Mouse (Mus musculus) limb, embryonic 14.5 days (tissue): ENCODE measurements around the gene Bcap29. TPM values are rescaled to one million over a fixed set of nuclear protein-coding genes. Genes with fewer than 3 reads are reported as not detected.
"Not testable (repeated sequence)": the region's sequence is repeated elsewhere in the genome, so short reads cannot be mapped to it uniquely, and the experiment has no call there.

Source experiments
- ATAC-seq: fragments of 200-750 bp; cut with Nextera tagmentation; 2 replicates; pipeline ENCODE4 v1.8.0; 2017; ENCODE audit warnings: low read depth, moderate number of reproducible peaks, moderate TSS enrichment; ENCODE audit not compliant: low FRiP score
- DNase-seq: peaks from one replicate; pipeline ENCODE4 v3.0.0-alpha.2; 2015; ENCODE audit warnings: low spot score
- H3K27ac ChIP-seq: fragments of 300-500 bp; sonication (generic); replicated peaks from 2 replicates; pipeline ENCODE4 v1.5.1; 2014; ENCODE audit warnings: low read depth, mild to moderate bottlenecking, low read length, moderate library complexity, mixed read lengths
- H3K27me3 ChIP-seq: fragments of 300-500 bp; sonication (generic); 2 replicates; pipeline ENCODE4 v1.6.1; 2014; ENCODE audit warnings: low read length, mixed read lengths; ENCODE audit not compliant: control insufficient read depth, insufficient read depth
- H3K36me3 ChIP-seq: fragments of 300-500 bp; sonication (generic); 2 replicates; pipeline ENCODE4 v1.6.1; 2014; ENCODE audit warnings: mild to moderate bottlenecking, low read length, moderate library complexity, mixed read lengths; ENCODE audit not compliant: control insufficient read depth, insufficient read depth
- H3K4me1 ChIP-seq: fragments of 300-500 bp; sonication (generic); 2 replicates; pipeline ENCODE4 v1.6.1; 2014; ENCODE audit warnings: antibody characterized with exemption, low read length, mixed read lengths; ENCODE audit not compliant: control insufficient read depth, insufficient read depth
- H3K4me2 ChIP-seq: fragments of 300-500 bp; sonication (generic); replicated peaks from 2 replicates; pipeline ENCODE4 v1.6.1; 2014; ENCODE audit warnings: low read depth, mild to moderate bottlenecking, low read length, moderate library complexity; ENCODE audit not compliant: severe bottlenecking
- H3K4me3 ChIP-seq: fragments of 300-500 bp; sonication (generic); replicated peaks from 2 replicates; pipeline ENCODE4 v1.5.1; 2014; ENCODE audit warnings: low read length
- H3K9ac ChIP-seq: fragments of 300-500 bp; sonication (generic); 2 replicates; pipeline ENCODE4 v1.6.1; 2014; ENCODE audit warnings: mild to moderate bottlenecking, low read depth, low read length, moderate library complexity; ENCODE audit not compliant: severe bottlenecking
- H3K9me3 ChIP-seq: fragments of 300-500 bp; sonication (generic); 2 replicates; pipeline ENCODE4 v1.6.1; 2016; ENCODE audit warnings: low read length; ENCODE audit not compliant: control insufficient read depth
- POLR2A ChIP-seq: fragments of 200-500 bp; IDR thresholded peaks from 2 replicates; pipeline ENCODE4 v1.8.0; 2012; ENCODE audit warnings: inconsistent platforms, mild to moderate bottlenecking, moderate library complexity, borderline replicate concordance; ENCODE audit not compliant: insufficient read depth, insufficient read length; ENCODE audit errors: extremely low read depth
- whole genome bisulfite sequencing: fragments of 180-500 bp; shearing (Covaris S2); extraction: QIAGEN DNeasy Blood & Tissue Kit; methylation state at CpG from one replicate; pipeline ENCODE4 v1.1.7; 2014; 5-methylcytosine and 5-hydroxymethylcytosine counted together
- polyA plus RNA-seq, 2 experiments: library from polyadenylated mRNA; depleted of rRNA in 1 of 2; stranded (reverse) in 1 of 2; unstranded in 1 of 2; fragments of >200 nt; fragmentation: Nextera tagmentation in 1 of 2; extraction: Ambion mirVana in 1 of 2; gene quantifications; 2 replicates each; pipeline versions ENCODE4 v1.2.1 to v1.2.3; 2012 to 2014

The Bcap29 gene
- polyA plus RNA-seq, 2 experiments: 13.5 to 34.0 TPM

DNA sequence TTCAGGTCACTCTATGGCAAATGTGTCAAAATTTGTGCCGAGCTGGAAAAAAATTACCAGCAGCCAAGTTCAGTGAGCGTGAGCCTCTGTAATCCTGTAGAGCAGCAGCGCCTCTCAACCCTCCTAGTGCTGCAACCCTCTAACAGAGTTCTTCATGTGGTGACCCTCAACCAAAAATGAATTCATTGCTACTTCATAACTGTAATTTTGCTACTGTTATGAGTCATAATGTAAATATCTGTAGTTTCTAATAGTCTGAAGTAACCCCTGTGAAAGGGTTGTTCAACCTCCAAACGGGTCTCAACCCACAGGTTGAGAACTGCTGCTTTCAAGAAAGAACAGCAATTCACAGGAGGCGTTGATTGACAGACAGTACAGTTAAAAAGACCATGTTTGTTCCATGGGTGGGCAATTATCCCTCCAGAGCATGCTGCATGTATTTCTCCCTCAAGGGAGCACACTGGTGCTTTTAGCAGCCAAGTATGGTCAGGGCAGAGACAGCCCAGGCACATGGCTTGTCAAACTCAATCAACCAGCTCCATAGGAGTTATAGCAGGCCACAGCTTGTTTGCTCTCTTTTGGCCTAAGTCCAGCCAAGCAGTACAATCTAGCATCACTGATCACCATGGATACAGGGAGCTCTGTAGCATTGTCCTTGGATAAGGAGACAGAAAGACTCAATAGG lies 53.7 kb downstream of the Bcap29 start:
- no peaks in the 10 kb centered on the region for H3K9me3 ChIP-seq

DNA sequence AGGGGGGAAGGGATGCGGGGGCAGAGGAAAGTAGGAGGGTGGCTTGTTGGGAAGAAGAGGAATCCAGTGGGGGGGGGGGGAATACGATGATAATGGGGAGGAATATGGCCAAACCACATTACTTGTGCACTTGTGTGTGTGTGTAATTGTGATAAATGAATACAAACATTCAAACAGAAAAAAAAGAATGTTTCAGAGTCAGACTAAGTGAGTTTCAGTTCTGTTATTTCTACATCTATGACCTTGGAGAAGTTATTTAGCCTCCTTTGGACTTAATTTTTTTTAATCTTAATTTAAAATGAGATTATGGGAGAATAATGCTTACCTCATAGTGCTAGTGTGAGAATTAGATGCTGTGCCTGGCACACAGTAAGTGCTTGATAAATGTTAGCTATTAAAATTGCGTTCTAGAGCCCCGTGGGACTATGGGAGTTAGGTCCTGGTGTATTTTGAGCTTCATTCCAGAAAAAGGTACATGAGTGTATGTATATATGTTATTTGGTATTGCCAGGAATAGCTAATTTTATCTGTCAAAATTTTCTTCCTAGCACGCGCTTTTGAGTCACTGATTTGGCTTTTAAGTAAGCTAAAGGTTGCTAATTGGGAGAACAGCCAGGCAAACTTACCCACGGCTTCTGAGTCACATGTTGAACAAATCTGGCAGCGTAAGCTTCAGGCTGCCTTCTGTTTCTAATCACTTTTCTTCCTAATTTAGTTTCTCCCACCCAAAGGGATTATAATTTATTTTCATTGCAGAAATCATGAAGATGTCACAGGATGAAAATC lies 55.6 kb downstream of the Bcap29 start:
- Histone ChIP-seq H3K27ac (no peak overlapping the region), H3K36me3 (no peaks in the 10 kb centered on the region), H3K27me3 (no peaks in the 10 kb centered on the region), H3K9ac (no peak overlapping the region), H3K9me3 (no peaks in the 10 kb centered on the region), H3K4me1 (no peaks in the 10 kb centered on the region), H3K4me3 (no peak overlapping the region), H3K4me2 (no peak overlapping the region)
- ATAC-seq (no peak), DNase-seq (no peak)
- WGBS: 52% methylated on average over 8 of the region's 8 CpGs
- no peak for TF ChIP-seq POLR2A

More for the DNA sequence above, 53.7 kb downstream of the Bcap29 start:
- H3K4me2 ChIP-seq: no peak overlapping the region
- peak; percentile 44 for DNase-seq
- peak; percentile 44; the same call in 1 of the 2 replicates for ATAC-seq
- no peak overlapping the region for H3K4me3 ChIP-seq
- no peaks in the 10 kb centered on the region for H3K27me3 ChIP-seq
- H3K9ac ChIP-seq: no peak overlapping the region
- H3K27ac ChIP-seq: no peak overlapping the region
- H3K4me1 ChIP-seq: no peaks in the 10 kb centered on the region
- no peak for TF ChIP-seq POLR2A
- WGBS: 72% methylated on average over 5 of the region's 5 CpGs
- no peaks in the 10 kb centered on the region for H3K36me3 ChIP-seq

DNA sequence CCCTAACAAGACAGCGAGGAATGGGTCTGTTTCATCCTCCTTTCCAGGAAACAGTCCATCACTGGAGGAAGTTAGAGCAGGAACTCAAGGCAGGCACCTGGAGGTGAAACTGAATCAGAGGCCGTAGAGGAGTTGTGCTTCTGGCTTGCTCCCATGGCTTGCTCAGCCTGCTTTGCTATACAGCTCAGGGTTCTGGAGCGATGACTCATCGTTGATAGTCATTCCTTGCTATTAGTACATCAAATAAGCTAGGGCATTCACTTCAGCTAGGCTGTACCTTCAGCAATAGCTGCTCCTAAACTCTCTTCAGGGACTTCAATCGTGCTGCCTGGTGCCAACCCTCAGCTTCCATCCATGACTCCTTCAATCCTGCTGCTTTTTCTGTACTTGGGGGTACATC lies 60.0 kb downstream of the Bcap29 start:
- 85% methylated on average over 5 of the region's 5 CpGs for WGBS
- H3K4me2 ChIP-seq: no peak overlapping the region
- H3K27me3 ChIP-seq: no peaks in the 10 kb centered on the region
- DNase-seq: no peak
- no peak overlapping the region for H3K27ac ChIP-seq
- no peaks in the 10 kb centered on the region for H3K4me1 ChIP-seq
- no peak for ATAC-seq
- no peaks in the 10 kb centered on the region for H3K36me3 ChIP-seq
- no peak overlapping the region for H3K9ac ChIP-seq
- H3K9me3 ChIP-seq: no peaks in the 10 kb centered on the region
- no peak for TF ChIP-seq POLR2A
- H3K4me3 ChIP-seq: no peak overlapping the region

DNA sequence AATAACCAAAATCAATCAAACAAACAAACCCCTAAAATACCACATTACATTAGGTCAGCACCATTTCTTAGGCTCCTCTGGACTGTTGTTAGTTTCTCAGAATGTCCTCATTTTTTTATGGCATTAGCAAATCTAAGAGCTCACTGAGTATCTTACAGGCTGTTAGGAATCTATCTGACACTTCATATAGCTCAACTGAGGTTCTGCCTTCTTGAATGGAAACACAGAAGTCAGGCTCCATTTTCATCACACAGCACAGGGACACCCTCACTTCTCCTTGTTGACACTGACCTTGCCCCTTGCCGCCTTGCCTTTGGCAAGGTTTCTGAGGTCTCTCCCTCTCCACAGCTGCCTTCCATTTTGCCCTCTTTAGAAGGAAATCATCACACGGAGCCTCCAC lies 64.7 kb downstream of the Bcap29 start:
- Histone ChIP-seq H3K36me3 (no peaks in the 10 kb centered on the region), H3K4me1 (no peaks in the 10 kb centered on the region), H3K27me3 (no peaks in the 10 kb centered on the region), H3K9ac (no peak overlapping the region), H3K27ac (no peak overlapping the region), H3K4me2 (no peak overlapping the region), H3K9me3 (no peaks in the 10 kb centered on the region), H3K4me3 (no peak overlapping the region)
- no peak for TF ChIP-seq POLR2A
- 40% methylated on average over 2 of the region's 2 CpGs for WGBS
- ATAC-seq (no peak), DNase-seq (no peak)

DNA sequence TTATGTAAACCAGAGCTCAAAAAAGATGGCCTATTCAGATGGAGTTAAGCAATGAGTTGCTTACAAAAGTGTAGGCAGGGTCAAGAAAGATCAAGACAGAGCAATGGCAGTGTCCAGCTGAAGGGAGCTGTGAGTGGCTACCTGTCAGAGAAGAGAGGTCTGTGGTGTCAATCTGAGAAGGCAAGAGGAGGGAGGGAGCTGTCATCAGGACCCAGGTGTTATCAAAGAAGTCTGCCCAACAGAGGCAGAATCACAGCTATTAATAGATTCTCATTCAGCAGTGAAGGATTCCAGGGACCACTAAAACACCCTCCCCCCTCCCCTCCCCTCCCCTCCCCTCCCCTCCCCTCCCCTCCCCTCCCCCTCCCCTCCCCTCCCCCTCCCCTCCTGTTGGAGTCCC lies 65.8 kb downstream of the Bcap29 start:
- Histone ChIP-seq H3K36me3 (no peaks in the 10 kb centered on the region), H3K4me2 (no peak overlapping the region), H3K27me3 (no peaks in the 10 kb centered on the region), H3K9ac (no peak overlapping the region), H3K4me1 (no peaks in the 10 kb centered on the region), H3K9me3 (no peaks in the 10 kb centered on the region), H3K27ac (no peak overlapping the region), H3K4me3 (no peak overlapping the region)
- no peak for TF ChIP-seq POLR2A
- DNase-seq: no peak
- no peak for ATAC-seq

DNA sequence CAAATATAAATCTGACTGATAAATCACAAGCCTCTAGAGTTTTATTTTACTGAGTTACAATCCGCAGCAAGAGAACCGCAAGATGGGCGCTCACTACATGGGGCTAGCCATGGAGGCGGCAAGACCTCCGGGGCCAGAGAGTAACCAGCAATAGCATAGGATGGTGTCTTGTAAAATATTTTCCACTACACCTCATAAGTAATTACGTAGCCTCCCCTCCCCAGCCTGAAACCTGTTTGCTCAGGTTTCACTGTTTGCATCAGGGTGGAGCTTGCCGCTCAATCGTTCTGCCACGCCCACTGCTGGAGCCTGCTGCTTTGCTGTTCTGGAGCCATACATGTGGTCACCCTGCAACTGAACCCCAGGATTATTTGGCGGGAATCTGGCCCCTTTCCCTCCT lies 66.9 kb downstream of the Bcap29 start:
- not testable (repeated sequence) for ATAC-seq, H3K36me3 ChIP-seq, DNase-seq, H3K27me3 ChIP-seq, H3K4me1 ChIP-seq, H3K27ac ChIP-seq, H3K9me3 ChIP-seq
- Histone ChIP-seq H3K4me2 (peak overlapping the region; percentile 48), H3K4me3 (peak overlapping the region; percentile 16), H3K9ac (0 out of 2 replicates have a peak overlapping the region, but pooled peaks have one; percentile 7)
- WGBS: 17% methylated on average over 10 of the region's 10 CpGs
